Mouse (Mus musculus): ENCODE measurements at regions not wholly inside any gene's neighbourhood (a gene's known extent, or its start where the extent isn't known, plus 50 kb on each side); places are given as distances from the start of the nearest gene placed in this dataset.

DNA sequence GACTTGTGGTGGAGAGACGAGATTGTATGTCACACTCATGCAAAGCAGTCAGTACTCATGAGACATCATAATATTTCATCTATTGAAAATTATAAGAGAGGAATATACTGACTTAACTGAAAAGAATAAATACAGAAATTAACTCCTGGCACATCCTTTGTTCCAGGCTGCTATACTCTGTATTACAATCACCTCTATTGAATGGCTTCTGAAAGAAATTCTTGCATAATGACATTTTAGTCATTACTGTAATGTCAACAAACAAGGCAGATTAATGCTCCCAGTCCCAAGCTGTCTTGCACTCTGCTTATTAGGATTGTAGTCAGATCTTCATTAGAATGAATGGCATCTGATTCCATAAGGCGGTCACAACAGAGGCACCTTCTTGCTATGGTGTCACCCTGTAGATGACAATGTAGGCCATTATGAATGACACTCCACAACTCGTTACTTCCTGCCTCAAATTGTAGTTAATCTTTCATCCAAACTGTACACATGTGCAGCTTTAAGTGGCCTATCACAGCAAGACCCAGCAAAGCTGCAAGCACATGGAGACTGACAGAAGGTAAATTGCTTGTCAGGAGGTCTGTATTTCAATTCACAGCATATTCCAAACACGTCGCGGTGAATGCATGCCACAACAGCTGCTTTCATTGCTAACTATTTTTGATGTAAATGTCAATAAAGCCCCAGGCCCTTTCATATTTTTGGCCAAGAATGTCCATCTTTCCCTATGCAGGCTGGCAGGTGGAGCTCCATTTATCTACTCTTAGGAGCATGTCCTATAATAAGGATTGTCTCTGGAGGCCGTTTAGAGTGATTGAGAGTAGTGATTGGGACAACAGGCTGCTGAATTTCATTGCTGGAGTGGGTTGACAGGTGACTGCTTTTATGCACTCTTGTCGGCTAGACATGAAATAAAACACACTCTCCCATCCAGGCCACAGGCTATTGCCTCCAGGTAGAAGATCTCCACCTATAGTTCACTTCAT, 430.1 kb downstream of the Cypt12 start:
- TF ChIP-seq POLR2A (IDR thresholded peaks at IDR 0.05; ENCODE audit: control insufficient read depth, low read depth, low read length) (no peak), CTCF (IDR thresholded peaks at IDR 0.05; ENCODE audit: control insufficient read depth, insufficient read depth, insufficient replicate concordance, low read depth, low read length) (no peak)
- Histone ChIP-seq H3K27ac (ENCODE audit: control insufficient read depth, insufficient read depth, low read depth, low read length) (no peak overlapping the region), H3K27me3 (ENCODE audit: control insufficient read depth, insufficient read depth, low read length) (no peaks in the 10 kb centered on the region), H3K4me1 (ENCODE audit: control insufficient read depth, insufficient read depth, low read length) (no peaks in the 10 kb centered on the region), H3K36me3 (ENCODE audit: control insufficient read depth, insufficient read depth, low read length) (no peaks in the 10 kb centered on the region), H3K4me3 (ENCODE audit: control insufficient read depth, low read depth, low read length) (no peak overlapping the region)

DNA sequence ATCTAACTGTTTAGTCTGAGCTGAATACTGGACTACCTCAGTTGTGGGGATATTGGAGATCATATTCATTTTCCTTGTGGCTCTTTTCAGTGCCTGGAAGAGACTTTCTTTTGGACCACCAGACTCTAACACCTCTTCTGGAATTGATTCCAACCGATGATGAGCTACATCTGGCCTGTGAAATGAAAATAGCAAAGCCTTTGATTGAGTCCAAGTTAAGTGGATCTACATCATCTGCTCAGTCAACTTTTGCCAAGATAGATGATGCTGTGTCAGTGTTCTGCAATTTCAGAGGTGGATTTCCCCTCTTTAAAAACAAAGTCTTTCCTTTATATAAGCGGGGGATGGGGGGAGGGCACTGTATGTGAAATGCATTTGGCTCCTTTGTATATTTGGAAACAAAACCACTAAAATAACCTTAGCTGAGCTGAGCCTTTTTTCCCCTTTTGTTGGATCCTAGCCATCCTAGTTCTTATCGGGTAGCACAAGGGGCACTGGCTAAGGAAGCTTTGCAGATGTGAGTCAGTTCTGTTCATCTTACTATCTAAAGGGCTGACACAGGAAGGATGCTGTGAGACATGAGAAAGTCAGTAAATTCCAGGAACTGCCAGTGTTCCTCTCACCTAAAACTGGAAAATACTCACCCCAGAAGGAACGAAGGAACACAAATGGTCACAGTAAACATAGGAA, 473.8 kb downstream of the Cypt12 start:
- no peaks in the 10 kb centered on the region for H3K4me1 ChIP-seq (ENCODE audit: control insufficient read depth, insufficient read depth, low read length)
- no peak overlapping the region for H3K27ac ChIP-seq (ENCODE audit: control insufficient read depth, insufficient read depth, low read depth, low read length)
- H3K36me3 ChIP-seq (ENCODE audit: control insufficient read depth, insufficient read depth, low read length): no peaks in the 10 kb centered on the region
- H3K27me3 ChIP-seq (ENCODE audit: control insufficient read depth, insufficient read depth, low read length): no peaks in the 10 kb centered on the region
- TF ChIP-seq POLR2A (IDR thresholded peaks at IDR 0.05; ENCODE audit: control insufficient read depth, low read depth, low read length) (no peak), CTCF (IDR thresholded peaks at IDR 0.05; ENCODE audit: control insufficient read depth, insufficient read depth, insufficient replicate concordance, low read depth, low read length) (no peak)
- no peak overlapping the region for H3K4me3 ChIP-seq (ENCODE audit: control insufficient read depth, low read depth, low read length)

DNA sequence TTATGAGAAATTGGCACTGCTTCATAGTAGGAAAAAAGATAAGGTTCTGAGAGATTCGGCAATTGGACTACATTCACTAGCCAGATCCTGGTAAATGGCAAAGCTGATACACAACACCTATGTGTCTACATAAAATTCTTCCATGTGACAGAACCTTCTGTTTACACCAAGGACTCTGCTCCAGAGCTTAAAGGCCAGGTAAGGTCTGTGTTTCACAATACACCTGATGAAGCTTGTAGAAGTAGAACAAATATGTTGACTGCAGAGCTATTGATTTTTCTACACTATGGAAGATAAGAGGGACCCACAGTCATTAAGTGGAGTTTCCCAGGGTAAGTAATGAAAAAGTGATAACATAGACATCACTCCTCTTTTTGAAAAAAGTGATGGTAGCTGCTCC, 480.7 kb downstream of the Cypt12 start:
- H3K27ac ChIP-seq (ENCODE audit: control insufficient read depth, insufficient read depth, low read depth, low read length): no peak overlapping the region
- TF ChIP-seq POLR2A (IDR thresholded peaks at IDR 0.05; ENCODE audit: control insufficient read depth, low read depth, low read length) (no peak), CTCF (IDR thresholded peaks at IDR 0.05; ENCODE audit: control insufficient read depth, insufficient read depth, insufficient replicate concordance, low read depth, low read length) (no peak)
- H3K36me3 ChIP-seq (ENCODE audit: control insufficient read depth, insufficient read depth, low read length): no peaks in the 10 kb centered on the region
- H3K4me1 ChIP-seq (ENCODE audit: control insufficient read depth, insufficient read depth, low read length): no peaks in the 10 kb centered on the region
- H3K4me3 ChIP-seq (ENCODE audit: control insufficient read depth, low read depth, low read length): no peak overlapping the region
- no peaks in the 10 kb centered on the region for H3K27me3 ChIP-seq (ENCODE audit: control insufficient read depth, insufficient read depth, low read length)

DNA sequence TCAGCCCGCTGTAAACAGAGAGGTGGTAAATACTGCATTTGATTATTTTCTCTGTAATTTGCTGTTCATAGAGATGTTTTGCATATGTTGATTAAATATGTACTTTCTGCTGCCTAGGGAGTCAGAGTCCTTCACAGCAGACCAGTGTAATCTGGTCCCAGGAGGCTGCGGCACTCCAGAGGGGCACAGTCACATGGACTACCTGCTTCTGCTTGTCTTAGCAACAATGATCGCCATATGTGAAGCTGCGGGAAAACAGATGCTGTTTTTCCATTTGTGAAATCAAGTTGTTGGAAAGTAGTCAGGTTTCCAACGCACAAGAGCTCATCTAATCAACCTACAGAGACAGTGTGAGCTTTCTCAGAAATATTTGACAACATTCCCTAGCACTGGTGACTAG, 490.6 kb downstream of the Cypt12 start:
- Histone ChIP-seq H3K36me3 (ENCODE audit: control insufficient read depth, insufficient read depth, low read length) (no peaks in the 10 kb centered on the region), H3K4me1 (ENCODE audit: control insufficient read depth, insufficient read depth, low read length) (no peaks in the 10 kb centered on the region), H3K27ac (ENCODE audit: control insufficient read depth, insufficient read depth, low read depth, low read length) (no peak overlapping the region), H3K27me3 (ENCODE audit: control insufficient read depth, insufficient read depth, low read length) (no peaks in the 10 kb centered on the region), H3K4me3 (ENCODE audit: control insufficient read depth, low read depth, low read length) (no peak overlapping the region)
- TF ChIP-seq POLR2A (IDR thresholded peaks at IDR 0.05; ENCODE audit: control insufficient read depth, low read depth, low read length): no peak
- TF ChIP-seq CTCF (IDR thresholded peaks at IDR 0.05; ENCODE audit: control insufficient read depth, insufficient read depth, insufficient replicate concordance, low read depth, low read length): no peak

DNA sequence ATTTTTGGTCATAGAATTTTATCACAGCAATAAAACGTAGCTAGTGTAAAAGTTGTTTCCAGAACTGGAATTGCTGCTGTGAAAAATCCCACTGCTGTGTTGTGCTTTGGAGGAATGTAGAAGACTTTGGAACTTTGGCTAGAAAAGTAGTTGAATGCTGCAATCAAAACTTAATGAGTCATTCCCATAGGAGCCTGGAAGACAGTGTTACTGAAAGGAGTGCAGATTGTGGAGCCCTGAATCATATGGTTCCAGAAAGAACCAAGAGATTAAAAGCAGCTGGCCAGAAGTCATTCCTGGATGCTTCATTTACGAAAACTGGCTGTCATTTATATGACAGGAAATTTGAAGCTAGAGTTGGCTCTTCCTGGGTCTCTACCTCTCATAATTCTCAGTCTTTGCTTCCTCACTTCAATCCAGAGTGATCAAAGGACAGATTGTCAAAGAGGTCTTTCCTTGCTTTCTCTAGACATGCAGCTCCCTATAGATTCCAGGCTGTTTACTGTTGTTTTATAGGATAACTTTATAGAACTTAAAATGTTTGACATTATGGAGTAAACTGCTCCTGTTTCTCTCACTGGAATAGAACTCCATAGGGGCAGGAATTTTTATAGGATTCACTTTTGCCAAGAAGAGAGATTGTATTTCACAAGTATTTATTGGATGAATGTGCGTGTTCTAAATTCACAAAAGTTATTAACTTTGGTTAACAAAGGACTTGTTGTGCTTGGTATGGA, 504.2 kb downstream of the Cypt12 start:
- no peaks in the 10 kb centered on the region for H3K27me3 ChIP-seq (ENCODE audit: control insufficient read depth, insufficient read depth, low read length)
- no peaks in the 10 kb centered on the region for H3K4me1 ChIP-seq (ENCODE audit: control insufficient read depth, insufficient read depth, low read length)
- H3K36me3 ChIP-seq (ENCODE audit: control insufficient read depth, insufficient read depth, low read length): no peaks in the 10 kb centered on the region
- H3K4me3 ChIP-seq (ENCODE audit: control insufficient read depth, low read depth, low read length): no peak overlapping the region
- TF ChIP-seq POLR2A (IDR thresholded peaks at IDR 0.05; ENCODE audit: control insufficient read depth, low read depth, low read length) (no peak), CTCF (IDR thresholded peaks at IDR 0.05; ENCODE audit: control insufficient read depth, insufficient read depth, insufficient replicate concordance, low read depth, low read length) (no peak)
- no peak overlapping the region for H3K27ac ChIP-seq (ENCODE audit: control insufficient read depth, insufficient read depth, low read depth, low read length)

DNA sequence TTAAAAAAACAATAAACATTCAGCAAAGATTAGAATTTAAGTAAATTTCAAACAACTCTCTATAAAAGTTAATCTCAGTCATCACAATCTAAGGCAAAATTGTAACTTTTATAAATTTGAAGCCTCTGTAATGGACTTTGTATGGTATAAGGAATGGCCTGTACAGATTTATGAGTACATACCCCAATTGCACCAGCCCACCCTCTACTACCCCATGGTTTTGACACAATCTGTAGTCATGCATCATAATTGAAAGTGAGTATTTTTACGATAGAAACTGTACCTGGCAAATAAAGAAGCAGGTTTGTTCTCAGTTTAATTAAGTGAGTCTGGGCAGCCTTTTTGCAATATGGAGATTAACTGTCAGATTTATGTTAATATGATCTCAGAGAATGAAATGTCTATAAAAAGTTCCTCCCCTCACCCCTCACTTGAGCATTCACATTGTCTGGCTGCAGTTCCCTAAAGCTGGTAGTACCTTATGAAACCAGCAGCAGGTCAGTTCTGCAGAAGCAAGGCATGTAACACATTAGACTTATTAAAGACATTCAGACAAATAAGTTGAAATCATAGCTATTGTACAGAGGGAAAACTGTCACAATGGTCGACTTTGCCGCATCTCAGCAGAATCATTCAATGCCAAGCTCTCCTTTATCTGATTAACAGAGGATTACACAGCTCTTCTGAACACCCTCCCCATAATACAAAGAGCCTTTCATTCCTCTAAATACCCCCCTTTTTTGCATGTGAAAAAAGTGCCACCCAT, 505.2 kb downstream of the Cypt12 start:
- Histone ChIP-seq H3K27ac (ENCODE audit: control insufficient read depth, insufficient read depth, low read depth, low read length) (no peak overlapping the region), H3K4me3 (ENCODE audit: control insufficient read depth, low read depth, low read length) (no peak overlapping the region), H3K27me3 (ENCODE audit: control insufficient read depth, insufficient read depth, low read length) (no peaks in the 10 kb centered on the region), H3K4me1 (ENCODE audit: control insufficient read depth, insufficient read depth, low read length) (no peaks in the 10 kb centered on the region), H3K36me3 (ENCODE audit: control insufficient read depth, insufficient read depth, low read length) (no peaks in the 10 kb centered on the region)
- TF ChIP-seq CTCF (IDR thresholded peaks at IDR 0.05; ENCODE audit: control insufficient read depth, insufficient read depth, insufficient replicate concordance, low read depth, low read length) (no peak), POLR2A (IDR thresholded peaks at IDR 0.05; ENCODE audit: control insufficient read depth, low read depth, low read length) (no peak)

Data from testis, adult 2 months (tissue).